Mouse (Mus musculus) hindbrain, postnatal 0 days (tissue): ENCODE measurements around the gene Leng8. TPM values are rescaled to one million over a fixed set of nuclear protein-coding genes. Genes with fewer than 3 reads are reported as not detected.

Experiments
- ATAC-seq: fragments of 200-750 bp; cut with Nextera tagmentation; 2 replicates; pipeline ENCODE4 v1.8.0; 2017; ENCODE audit warnings: mild to moderate bottlenecking, moderate TSS enrichment, moderate library complexity
- DNase-seq: peaks from one replicate; pipeline ENCODE4 v3.0.0-alpha.2; 2015; ENCODE audit warnings: low spot score
- H3K27ac ChIP-seq: fragments of 300-500 bp; sonication (generic); 2 replicates; pipeline ENCODE4 v1.5.1; 2014; ENCODE audit warnings: mild to moderate bottlenecking
- H3K27me3 ChIP-seq: fragments of 300-500 bp; sonication (generic); 2 replicates; pipeline ENCODE4 v1.6.1; 2014; ENCODE audit warnings: low read length, mixed read lengths; ENCODE audit not compliant: insufficient read depth
- H3K36me3 ChIP-seq: fragments of 300-500 bp; sonication (generic); 2 replicates; pipeline ENCODE4 v1.6.1; 2014; ENCODE audit warnings: low read length, mixed read lengths; ENCODE audit not compliant: insufficient read depth
- H3K4me1 ChIP-seq: fragments of 300-500 bp; sonication (generic); 2 replicates; pipeline ENCODE4 v1.6.1; 2014; ENCODE audit warnings: antibody characterized with exemption, low read length, mixed read lengths; ENCODE audit not compliant: insufficient read depth
- H3K4me2 ChIP-seq: fragments of 300-500 bp; sonication (generic); 2 replicates; pipeline ENCODE4 v1.6.1; 2014; ENCODE audit warnings: low read depth, mild to moderate bottlenecking, low read length, moderate library complexity, mixed read lengths
- H3K4me3 ChIP-seq: fragments of 300-500 bp; sonication (generic); 2 replicates; pipeline ENCODE4 v1.5.1; 2014; ENCODE audit warnings: low read length
- H3K9ac ChIP-seq: fragments of 300-500 bp; sonication (generic); replicated peaks from 2 replicates; pipeline ENCODE4 v1.6.1; 2014; ENCODE audit warnings: mild to moderate bottlenecking, low read length, moderate library complexity, mixed read lengths
- H3K9me3 ChIP-seq: fragments of 300-500 bp; sonication (generic); 2 replicates; pipeline ENCODE4 v1.6.1; 2016; ENCODE audit warnings: low read length, mixed read lengths
- CTCF ChIP-seq: IDR thresholded peaks from 2 replicates; pipeline ENCODE4 v1.5.1; 2016; ENCODE audit warnings: antibody characterized with exemption, control low read depth, low read depth
- WGBS: fragments of 180-500 bp; shearing (Covaris S2); extraction: QIAGEN DNeasy Blood & Tissue Kit; methylation state at CpG from one replicate; pipeline ENCODE4 v1.1.7; 2014; 5-methylcytosine and 5-hydroxymethylcytosine counted together
- polyA plus RNA-seq: library from polyadenylated mRNA; unstranded; fragments of >200 nt; fragmentation: Nextera tagmentation; extraction: Ambion mirVana; gene quantifications from 2 replicates; pipeline ENCODE4 v1.2.1, GENCODE M21; 2015
- total RNA-seq: library from RNA; depleted of rRNA; stranded (reverse); fragments of >200 nt; gene quantifications from 2 replicates; pipeline ENCODE4 v1.2.3, GENCODE M21; 2014

Gene Leng8
- total and polyA plus RNA-seq, 2 experiments from 2014 or later: 49.1 to 264 TPM

DNA sequence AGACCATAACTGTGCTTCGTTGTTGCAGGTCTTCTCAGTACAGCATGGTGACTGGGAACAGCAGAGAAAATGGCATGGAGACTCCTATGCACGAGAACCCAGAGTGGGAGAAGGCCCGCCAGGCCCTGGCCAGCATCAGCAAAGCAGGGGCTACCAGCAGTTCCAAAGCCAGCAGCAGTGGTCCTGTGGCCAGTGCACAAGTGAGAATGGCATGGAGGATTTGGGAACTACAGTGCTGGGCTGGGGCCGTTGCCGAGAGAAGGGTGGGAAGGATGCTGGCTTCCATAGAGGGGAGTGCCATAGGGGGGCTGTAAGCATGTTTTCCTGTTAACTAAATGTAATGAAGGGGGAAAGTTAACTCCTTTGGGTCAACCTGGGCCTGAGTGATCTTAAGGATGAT is 2.6 kb downstream of the Leng8 start:
- ATAC-seq (no peak), DNase-seq (no peak)
- no peak overlapping the region for H3K4me3 ChIP-seq
- peaks cover 9% of the 10 kb centered on the region; the same call in 1 of the 2 replicates for H3K4me1 ChIP-seq
- H3K9me3 ChIP-seq: no peaks in the 10 kb centered on the region
- H3K36me3 ChIP-seq: peaks cover 54% of the 10 kb centered on the region
- H3K4me2 ChIP-seq: no peak overlapping the region
- no peak for TF ChIP-seq CTCF
- H3K9ac ChIP-seq: no peak overlapping the region
- H3K27ac ChIP-seq: no peak overlapping the region
- H3K27me3 ChIP-seq: no peaks in the 10 kb centered on the region
- 96% methylated on average over 5 of the region's 5 CpGs for WGBS

DNA sequence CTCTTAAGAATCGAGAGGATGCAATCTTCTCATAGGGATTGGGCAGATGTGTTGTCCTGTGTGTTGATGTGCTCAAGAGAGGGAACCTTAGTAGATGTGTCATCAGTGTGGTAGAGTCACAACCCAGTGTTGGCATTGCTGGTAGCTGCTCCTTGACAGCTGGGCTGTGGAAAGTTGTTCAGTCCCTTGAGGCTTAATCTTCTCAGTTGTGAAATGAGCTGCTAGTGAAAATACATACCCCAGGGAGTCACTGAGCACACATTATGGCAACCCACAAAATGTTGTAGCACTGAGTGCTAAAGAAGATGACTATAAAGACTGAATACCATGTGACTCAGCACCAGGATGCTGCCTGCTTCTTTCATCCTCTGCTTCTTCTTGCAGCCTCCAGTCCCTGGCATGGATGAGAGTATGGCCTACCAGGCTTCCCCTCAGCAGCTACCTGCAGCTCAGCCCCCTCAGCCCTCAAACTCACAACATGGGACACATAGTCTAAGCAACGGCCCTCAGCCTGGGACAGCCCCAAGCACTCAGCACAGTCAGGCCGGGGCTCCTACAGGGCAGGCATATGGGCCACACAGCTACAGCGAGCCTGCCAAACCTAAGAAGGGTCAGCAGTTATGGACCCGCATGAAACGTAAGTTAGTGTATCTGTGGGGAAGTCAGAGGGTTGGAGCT is 4.9 kb downstream of the Leng8 start:
- DNase-seq (no peak), ATAC-seq (no peak)
- no peak for TF ChIP-seq CTCF
- H3K9me3 ChIP-seq: no peaks in the 10 kb centered on the region
- no peaks in the 10 kb centered on the region for H3K27me3 ChIP-seq
- WGBS: 91% methylated on average over 6 of the region's 6 CpGs
- H3K4me3 ChIP-seq: no peak overlapping the region
- H3K9ac ChIP-seq: no peak overlapping the region
- peaks cover 77% of the 10 kb centered on the region for H3K36me3 ChIP-seq
- peaks cover 9% of the 10 kb centered on the region; the same call in 1 of the 2 replicates for H3K4me1 ChIP-seq
- H3K27ac ChIP-seq: no peak overlapping the region
- no peak overlapping the region for H3K4me2 ChIP-seq

DNA sequence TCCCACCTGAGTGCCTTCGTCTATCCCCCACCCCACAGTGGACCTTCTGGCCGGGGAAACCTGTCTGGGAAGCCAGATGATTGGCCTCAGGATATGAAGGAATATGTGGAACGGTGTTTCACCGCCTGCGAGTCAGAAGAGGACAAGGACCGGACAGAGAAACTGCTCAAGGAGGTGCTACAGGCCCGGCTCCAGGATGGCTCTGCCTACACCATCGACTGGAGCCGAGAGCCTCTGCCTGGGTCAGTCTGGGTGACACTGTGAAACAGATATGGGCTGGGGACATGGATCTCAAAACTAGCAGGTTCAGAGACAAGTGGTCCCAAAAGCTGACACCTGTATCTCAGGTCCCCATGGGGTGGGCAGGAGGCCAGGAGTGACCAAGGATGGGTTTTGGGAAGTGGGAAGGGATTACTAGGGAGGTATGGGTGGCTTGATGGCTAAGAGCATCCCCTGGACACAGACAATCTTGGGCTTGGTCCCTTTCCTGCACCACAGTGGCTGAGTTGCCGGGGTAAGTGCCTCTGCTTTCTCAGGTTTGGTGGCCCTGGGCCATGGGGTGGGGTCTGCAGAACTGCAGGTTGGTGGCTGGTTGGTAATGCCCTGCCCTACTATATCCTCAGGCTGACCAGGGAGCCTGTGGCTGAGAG is 6.1 kb downstream of the Leng8 start:
- no peak overlapping the region for H3K4me3 ChIP-seq
- H3K36me3 ChIP-seq: peaks cover 85% of the 10 kb centered on the region
- H3K4me1 ChIP-seq: peaks cover 4% of the 10 kb centered on the region; the same call in 1 of the 2 replicates
- no peaks in the 10 kb centered on the region for H3K27me3 ChIP-seq
- no peak for TF ChIP-seq CTCF
- ATAC-seq (no peak), DNase-seq (no peak)
- no peaks in the 10 kb centered on the region for H3K9me3 ChIP-seq
- H3K4me2 ChIP-seq: no peak overlapping the region
- no peak overlapping the region for H3K9ac ChIP-seq
- no peak overlapping the region for H3K27ac ChIP-seq
- WGBS: 93% methylated on average over 10 of the region's 10 CpGs

DNA sequence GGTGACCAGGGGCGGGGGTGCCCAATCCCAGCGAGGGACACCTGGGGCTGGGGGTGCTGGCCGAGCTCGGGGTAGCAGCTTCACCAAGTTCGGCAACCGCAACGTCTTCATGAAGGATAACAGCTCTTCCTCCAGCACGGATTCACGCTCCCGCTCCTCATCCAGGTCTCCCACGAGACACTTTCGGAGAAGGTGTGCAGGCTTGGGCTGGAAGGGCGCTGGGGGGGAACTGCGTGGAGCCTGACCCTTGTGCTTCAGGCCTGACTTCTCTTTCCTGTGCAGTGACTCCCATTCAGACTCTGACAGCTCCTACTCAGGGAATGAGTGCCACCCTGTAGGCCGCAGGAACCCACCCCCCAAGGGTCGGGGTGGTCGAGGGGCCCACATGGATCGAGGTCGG is 6.7 kb downstream of the Leng8 start:
- no peak overlapping the region for H3K4me3 ChIP-seq
- 94% methylated on average over 19 of the region's 19 CpGs for WGBS
- ATAC-seq: no peak

DNA sequence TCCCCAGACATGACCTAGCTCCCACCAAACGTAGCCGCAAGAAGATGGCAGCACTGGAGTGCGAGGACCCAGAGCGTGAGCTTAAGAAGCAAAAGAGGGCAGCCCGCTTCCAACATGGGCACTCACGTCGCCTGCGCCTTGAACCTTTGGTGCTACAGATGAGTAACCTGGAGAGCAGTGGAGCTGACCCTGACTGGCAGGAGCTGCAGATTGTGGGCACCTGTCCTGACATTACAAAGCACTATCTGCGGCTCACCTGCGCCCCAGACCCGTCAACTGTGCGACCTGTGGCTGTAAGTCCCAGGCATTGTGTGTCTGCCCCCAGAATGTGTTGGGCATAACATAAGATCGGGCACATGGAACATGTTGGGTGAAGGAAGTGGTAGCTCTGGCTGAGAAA is 7.2 kb downstream of the Leng8 start:
- Histone ChIP-seq H3K9me3 (no peaks in the 10 kb centered on the region), H3K4me2 (no peak overlapping the region), H3K27me3 (no peaks in the 10 kb centered on the region), H3K9ac (no peak overlapping the region), H3K36me3 (peaks cover 85% of the 10 kb centered on the region), H3K4me1 (0 out of 2 replicates have a peak, but pooled peaks cover 8% of the 10 kb centered on the region), H3K27ac (no peak overlapping the region), H3K4me3 (no peak overlapping the region)
- TF ChIP-seq CTCF: no peak
- 97% methylated on average over 13 of the region's 13 CpGs for WGBS
- DNase-seq (no peak), ATAC-seq (no peak)

More for the DNA sequence above, 6.7 kb downstream of the Leng8 start:
- Histone ChIP-seq H3K36me3 (peaks cover 85% of the 10 kb centered on the region), H3K9me3 (no peaks in the 10 kb centered on the region), H3K4me1 (0 out of 2 replicates have a peak, but pooled peaks cover 5% of the 10 kb centered on the region), H3K4me2 (no peak overlapping the region), H3K27ac (no peak overlapping the region), H3K9ac (no peak overlapping the region), H3K27me3 (no peaks in the 10 kb centered on the region)
- DNase-seq: no peak
- TF ChIP-seq CTCF: no peak

DNA sequence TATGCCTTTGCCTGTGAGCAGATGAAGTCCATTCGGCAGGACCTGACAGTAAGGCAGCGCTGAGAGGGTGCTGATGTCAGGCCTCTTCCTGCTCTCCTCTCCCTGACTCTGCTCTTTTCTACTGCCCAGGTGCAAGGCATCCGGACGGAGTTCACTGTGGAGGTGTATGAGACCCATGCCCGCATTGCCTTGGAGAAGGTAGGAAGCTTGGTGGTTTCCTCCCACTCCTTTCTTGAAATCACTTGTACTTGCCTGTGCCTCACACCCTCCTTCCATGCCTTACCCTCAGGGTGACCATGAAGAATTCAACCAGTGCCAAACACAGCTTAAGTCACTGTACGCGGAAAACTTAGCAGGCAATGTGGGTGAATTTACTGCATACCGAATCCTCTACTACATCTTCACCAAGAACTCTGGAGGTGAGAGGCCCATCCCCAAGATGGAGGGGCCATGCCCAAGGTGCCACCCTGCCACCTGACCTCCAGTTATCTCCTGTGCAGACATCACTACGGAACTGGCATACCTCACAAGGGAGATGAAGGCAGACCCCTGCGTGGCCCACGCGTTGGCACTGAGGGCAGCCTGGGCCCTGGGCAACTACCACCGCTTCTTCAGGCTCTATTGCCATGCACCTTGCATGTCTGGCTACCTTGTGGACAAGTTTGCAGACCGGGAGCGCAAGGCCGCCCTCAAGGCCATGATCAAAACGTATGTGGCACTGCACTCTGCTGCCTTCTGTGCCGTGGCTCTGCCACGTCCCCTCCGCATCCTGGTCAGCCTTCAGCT is 8.1 kb downstream of the Leng8 start:
- TF ChIP-seq CTCF: no peak
- no peak for ATAC-seq
- WGBS: 94% methylated on average over 20 of the region's 20 CpGs
- Histone ChIP-seq H3K4me3 (no peak overlapping the region), H3K9ac (no peak overlapping the region), H3K27me3 (no peaks in the 10 kb centered on the region), H3K4me2 (no peak overlapping the region), H3K36me3 (peaks cover 75% of the 10 kb centered on the region), H3K9me3 (no peaks in the 10 kb centered on the region), H3K4me1 (0 out of 2 replicates have a peak, but pooled peaks cover 8% of the 10 kb centered on the region), H3K27ac (no peak overlapping the region)
- no peak for DNase-seq
